Mouse (Mus musculus) fat pad, adult 2 months (tissue): ENCODE data around the gene Gper1.

Experiments
- DNase-seq: peaks from one replicate; pipeline ENCODE4 v3.0.0-alpha.2; 2011; ENCODE audit warnings: low read depth, low spot score; ENCODE audit errors: extremely low read depth

Gene Gper1

DNA sequence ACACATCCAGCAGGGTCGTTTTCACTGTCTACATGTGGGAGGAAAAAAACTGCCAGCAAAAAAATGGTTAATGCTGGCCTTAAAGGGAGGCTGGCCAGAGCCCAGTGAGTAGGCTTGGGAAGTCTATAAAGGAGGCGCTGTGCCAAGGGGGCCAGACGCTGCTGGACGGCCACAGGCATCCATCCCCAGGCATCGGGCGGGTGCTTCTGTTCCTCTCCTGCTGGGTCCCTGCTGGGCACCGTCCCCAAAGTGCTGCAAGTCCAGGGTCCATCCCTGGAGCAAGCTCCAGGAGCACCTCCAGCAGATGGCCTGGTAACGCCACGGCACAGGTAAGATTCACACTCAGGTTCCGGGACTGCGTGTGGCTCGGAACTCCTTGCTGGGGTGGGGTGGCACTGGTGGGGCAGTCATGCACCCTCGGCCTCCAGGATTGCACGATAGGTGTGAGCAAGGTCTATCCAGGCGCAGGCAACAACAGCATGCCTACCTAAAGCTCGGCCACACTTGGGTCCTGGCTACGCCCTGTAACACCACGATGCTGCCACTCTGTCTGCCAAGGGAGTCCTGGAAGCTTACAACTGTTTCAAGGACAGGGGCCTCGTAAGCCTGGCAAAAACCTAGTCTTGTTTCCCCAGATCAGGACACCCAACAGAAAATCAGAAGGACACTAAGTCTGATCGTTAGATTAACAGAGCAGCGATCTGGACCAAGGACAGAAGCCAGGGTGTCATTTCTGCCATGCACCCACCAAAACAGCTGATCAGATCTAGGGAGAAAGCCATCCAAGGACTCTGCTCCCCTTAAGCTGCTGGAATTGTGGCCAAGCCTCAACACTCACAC is at the start of gene Gper1:
Gper1 (plus strand) TSS at position 126 of the 840 bp plus-strand sequence.
- no peak for DNase-seq

DNA sequence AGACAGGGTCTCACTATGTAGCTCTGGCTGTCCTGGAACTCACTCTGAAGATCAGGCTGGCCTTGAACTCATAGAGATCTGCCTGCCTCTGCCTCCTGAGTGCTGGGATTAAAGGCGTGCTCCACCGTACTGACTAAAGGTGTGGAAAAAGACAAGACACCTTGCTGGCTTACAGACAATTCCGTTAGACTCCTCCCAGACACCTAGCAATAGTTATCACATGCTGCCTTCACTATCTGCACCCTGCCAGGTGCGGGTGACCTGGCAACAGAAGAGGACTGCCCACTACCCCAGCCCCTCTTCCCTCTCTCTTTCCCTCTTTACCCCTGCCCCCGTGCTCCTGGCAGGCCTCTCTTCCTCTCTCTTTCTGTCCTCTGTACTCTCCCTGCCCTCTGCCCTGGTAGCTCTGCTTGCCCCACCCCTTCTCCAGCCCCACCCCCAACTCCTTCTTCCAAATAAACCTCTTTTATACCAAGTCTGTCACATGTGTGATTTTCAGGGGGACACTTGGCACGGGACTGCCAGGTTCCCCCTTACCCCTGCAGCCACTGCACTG is 49.0 kb upstream of the Gper1 start:
- DNase-seq: no peak

DNA sequence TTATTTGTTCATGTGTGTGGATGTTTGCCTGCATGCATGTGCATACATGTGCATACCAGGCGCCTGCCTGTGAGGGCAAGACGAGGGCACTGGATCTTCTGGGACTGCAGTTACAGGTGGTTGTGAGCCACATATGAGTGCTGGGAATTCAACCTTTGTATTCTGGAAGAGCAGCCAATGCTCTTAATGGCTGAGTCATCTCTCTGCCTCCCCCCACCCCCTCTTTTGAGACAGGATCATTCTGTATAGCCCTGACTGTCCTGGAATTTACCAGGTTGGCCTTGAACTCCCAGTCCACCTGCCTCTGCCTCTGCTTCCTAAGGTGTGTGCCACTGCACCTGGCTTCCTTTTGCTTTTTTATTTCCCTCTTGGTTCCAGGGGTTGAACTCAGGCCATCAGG is 48.1 kb upstream of the Gper1 start:
- no peak for DNase-seq

DNA sequence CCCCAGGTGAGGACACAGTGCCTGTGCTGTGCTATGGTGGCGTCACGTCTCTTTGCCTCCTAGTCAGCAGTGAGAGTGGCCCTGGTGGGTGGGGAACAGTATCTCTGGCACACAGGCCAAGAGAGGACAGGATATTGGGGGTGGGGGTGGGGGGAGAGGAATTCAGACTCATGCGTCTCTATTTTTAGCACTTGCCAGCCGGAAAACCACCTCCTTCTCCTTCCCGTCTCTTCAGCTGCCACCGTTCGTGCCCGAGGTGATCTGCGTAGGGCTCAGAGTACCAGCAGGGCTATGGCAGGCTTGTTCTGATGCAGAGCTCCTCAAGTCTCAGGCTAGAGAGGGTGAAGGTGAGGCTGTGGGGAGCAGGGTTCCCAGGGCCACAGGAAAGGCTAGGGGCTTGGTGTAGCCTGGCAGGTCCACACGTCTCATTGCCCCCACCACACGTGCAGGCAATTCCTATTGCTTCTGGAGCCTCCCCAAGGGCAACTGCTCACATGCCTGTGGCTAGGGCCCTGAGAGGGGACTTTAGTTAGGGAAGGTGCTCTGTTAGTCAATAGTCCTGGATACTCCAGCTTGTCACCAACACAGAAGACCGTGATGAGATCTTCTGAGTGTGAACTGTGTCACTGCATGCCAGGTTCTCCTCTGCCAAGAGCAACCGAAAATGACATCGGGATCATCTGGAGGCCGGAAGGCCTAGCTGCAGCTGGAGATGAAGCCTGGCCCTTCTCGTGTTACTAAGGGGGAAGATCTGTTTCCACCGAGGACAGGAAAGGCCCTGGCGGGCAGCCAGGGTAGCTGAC is 45.3 kb upstream of the Gper1 start, which contains the start of gene Gpr146:
Gpr146 (plus strand) TSS at position 230 of the 803 bp plus-strand sequence.
- DNase-seq: no peak

DNA sequence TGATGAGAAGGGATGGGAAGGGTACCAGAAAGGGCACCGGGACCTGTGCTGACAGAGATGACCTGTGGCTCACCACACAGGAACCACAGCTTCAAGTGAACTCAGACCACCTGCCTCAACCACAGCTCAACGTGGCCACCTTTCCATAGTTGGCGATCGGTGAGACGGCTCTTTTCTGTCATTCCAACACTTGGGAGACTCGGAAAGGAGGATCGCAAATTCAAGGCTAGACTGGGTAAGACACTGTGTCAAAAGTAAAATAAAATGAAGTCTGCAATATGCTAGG is 44.7 kb upstream of the Gper1 start:
- DNase-seq: no peak

DNA sequence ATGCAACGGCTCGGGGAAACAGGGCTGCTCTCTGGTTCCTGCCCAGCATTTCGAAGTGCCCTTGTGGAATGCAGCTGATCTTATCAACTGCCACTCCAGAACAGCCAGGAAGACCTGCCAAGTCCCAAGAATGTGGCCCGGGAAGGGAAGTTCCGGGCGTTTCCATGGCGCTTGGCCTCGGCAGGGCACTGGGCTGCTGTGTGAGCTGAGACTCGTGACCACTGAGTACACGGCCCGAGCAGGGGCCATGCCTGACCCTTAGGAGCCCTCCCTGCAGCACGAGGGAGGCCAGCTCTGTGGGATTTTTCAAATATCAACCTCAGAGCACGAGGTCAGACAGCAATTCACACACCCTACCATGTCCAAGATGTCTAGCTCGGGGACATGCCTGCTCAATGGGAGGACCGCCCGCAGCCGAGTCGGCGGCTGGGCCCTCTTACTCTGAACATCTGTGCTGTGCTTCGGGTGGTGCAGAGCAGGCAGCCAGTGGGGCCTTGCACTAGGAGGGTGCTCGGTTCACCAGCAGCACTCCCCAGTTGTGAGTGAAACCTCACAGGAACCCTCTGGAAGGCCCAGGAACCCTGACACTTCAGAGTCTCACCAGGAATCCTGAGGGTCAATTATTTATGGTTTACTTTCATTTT is 43.8 kb upstream of the Gper1 start:
- DNase-seq: no peak

DNA sequence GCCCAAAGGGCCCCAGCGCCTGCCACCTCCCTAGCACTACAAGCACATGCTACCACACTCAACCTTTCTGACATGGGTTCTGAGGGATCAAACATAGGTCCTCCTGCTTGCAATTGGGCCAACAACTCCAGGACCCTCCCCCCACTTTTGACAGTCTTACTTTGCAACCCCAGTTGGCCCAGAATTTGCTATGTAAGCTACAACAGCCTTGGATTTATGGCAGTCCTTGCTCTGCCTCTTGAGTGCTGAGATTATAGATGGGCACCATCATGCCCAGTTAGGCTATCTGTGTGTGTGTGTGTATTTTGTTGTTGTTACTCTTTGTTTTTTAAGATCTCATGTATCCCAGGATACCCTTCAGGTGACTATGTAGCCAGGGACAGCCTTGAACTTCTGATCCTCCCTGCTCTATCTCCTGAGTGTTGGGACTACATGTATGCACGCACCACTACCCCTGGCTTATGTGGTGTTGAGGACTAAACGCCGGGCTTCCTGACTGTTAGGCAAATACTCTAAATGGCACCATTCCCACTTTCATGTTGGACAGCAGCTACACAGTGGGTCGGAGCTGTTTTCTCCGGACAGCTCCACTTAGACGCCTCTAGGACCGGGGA is 43.1 kb upstream of the Gper1 start:
- no peak for DNase-seq

DNA sequence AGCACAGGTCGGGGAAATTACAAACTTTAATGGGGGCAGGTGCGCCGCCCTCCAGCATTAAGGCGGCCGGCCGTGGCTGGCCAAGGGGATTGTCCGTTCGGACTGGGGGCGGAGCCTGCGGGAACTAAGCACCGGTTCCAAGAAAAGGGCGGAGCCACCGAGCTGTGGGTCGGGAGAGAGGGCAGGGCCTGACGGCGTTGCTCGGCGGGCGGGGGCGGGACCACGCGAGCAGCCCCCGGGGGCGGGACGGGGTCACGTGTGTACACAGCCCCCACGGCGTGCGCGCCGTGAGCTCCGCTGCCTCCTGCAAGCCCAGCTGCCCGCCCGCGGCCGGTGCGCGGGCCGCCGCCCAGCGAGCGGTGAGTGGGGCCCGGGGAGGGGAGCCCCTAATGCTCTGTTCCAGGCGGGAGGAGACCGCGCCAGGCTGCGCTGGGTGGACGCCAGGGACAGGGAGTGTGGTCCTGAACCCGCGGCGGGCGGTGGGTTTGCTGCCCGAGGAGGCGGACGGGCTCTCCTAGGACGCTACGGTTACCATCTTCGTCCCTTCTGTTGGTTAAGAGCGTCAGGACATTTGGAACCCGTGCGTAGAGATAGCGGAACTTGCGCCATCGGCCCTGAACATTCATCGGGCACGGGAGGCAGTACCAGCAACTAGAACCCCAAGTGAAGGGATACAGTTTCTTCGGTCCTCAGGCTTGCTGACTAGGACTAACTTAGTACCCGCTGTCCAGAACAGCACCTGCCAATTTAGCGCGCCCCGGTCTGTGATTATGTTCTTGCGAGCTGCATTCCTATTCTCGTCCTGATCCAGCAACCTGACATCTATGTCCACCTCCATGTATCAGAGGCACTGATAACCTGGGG is 42.3 kb upstream of the Gper1 start:
- DNase-seq: no peak

DNA sequence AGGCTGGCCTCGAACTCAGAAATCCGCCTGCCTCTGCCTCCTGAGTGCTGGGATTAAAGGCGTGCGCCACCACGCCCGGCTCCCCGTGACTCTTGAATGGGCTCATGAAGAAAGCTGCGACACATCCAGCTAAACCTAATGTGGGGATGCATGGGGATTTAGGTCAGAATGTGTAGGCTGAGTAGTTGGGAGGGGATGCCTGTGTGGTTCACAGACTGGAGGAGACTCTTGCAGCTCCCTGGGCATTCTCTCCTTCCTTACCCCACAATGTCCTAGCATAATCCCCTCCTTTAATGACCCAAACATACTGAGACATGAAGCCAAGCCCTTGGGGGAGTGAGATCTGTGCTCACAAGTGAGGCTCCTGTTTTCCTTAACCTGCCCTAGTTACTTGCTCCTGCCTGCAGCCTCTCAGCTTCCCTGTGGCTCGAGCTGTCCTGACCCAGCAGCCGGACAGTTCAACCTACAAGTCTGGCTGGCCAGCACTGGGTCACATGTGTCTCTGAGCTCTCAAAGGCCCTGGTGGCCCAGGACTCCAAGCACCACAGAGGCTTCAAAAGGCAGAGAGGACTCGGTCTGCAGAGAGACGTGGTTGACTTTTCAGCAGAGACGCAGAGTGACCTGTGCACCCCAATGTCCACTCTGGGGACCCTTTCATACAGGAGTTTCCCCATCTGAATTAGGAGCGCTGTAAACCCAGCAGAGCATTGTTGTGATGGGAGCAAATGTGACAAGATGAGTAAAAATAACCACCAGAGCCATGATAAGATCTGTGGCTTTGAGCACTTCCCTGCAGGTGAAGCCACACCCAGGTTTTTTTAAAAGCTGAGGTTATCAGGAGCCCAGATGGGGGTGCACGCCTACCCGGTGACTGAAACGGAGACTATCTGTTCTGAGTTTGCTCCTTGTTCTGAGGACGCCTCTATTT is 41.1 kb upstream of the Gper1 start:
- DNase-seq: peak; percentile 56

DNA sequence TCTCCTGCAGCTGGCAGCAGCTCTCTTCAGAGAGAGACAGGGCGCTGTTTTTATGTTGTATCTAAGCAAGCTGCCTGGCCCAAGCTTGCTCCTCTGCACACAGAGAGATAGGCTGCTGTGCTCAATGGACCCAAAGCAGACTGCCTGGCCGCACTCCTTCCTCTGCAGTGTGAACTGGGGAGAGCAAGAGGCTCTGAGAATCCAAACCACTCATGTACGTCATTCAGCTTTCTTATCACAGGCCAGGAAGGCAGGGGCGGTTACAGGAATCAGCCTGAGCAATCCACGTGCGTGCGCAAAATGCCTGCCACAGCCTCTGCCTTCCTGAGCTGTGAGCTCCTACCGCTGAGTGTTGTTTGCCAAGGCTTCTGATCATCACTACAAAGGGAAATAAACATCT is 40.2 kb upstream of the Gper1 start:
- no peak for DNase-seq

DNA sequence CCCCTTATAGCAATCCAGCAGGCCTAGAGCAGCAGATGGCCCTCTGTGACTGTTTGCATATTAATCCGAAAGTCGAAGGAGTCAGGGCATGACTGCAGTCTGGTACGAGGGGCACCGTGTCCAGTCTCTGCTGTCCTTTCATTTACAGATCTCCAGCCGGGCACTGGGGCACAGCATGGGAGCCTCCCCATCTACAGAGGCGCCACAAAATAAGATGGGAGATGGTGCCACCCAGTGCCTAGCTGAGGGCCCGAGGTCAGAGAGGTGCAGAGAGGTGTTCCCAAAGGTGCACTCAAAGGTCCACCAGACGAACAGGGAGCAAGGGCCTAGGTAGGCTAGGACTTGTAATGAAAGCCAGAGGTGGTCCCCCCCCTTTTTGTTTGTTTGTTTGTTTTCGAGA is 39.7 kb upstream of the Gper1 start:
- DNase-seq: no peak

DNA sequence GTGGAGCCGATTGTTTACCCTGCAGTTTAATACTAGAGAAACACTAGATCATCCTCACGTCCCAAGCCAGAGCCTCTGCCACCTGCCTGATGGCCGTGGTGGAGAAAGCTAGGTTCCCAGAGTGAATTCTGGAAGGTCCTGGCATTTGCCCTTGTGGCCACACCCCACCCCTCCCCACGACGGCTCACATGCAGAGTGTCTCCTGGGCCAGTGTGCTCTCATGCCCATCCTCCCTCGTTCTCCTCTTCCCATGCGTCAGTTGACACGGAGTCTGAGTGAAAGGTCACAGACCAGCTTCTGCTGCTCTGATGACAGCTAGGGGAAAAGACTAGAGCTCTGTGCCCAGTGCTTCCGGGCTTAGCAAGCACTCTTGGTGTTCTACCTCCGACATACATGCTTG is 38.4 kb upstream of the Gper1 start:
- DNase-seq: no peak

DNA sequence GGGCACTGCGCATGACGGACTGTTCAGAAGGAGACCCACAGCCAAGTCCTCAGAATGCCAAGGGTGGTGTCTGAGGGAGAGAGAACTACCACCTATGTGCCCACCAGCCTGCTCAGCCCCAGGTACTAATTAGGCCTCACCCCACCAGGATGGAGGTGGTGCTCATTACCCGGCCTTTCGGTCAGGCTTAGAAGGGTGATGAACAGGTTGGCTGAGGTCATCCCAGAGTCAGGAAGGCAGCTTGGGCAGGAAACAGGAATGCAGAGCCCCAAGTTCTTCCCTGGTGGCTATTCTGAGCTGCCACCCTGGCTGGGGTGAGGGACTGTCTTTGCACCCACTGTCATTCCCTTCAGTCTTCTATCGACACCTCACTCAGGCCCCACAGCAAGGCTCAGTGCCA is 36.9 kb upstream of the Gper1 start:
- DNase-seq: no peak

DNA sequence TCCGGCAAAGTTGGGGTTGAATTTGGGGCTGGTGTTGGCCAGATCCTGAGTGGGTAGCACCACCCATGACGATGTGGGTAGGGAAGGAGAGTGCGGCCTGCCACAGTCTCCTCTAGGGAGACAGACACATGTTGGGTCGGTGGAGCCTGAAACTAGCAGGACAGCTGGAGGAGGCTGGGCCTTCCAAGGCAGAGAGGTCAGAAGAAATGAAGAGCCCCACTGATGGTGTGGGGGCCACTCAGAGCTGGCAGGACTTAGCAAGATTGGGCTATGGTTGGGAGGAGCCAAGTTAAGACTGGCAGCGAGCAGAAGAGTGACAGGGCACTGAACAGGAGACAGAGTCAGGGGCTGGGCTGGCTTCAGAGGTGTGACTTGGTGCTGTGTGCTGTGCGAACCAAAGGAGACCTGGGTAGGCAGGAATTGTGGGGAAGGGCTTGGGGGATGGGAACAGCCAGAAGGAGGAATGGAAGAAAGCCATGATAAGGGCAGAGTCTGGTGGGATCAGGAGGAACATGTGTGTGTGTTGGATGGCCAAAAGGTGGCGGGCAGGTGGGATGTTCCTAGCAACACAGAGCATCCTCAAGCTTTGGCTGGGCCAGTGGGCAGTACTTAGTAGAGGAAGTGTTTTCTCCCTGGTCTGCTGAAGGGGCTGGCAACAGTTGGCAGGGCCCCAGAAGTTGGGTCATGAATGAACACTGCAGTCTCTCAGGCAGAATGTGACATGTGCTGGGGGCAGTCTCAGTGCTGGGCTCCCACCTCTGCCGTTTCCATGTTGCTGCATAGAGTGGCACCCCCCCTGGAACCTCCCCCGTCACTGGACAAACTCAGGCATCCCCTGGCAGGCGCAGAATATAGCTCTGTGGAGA is 35.4 kb upstream of the Gper1 start:
- no peak for DNase-seq

DNA sequence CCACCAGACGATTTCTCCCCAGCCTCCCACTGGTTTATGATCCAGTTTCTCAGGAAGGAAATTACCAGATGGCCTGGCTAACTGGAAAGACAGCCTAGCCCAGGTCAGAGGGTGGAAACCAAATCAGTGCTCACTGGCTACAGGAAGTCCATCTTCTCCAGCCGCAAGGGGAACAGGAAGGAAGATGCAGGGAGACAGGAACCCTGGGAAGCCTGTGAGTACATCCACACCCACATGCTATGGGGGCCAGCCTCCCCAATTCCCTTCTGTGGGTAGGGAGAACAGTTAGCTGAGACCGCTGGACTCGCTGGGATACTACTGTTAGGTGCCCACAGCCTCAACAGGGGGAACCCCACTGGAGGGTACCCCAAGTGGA is 34.8 kb upstream of the Gper1 start:
- DNase-seq: no peak

DNA sequence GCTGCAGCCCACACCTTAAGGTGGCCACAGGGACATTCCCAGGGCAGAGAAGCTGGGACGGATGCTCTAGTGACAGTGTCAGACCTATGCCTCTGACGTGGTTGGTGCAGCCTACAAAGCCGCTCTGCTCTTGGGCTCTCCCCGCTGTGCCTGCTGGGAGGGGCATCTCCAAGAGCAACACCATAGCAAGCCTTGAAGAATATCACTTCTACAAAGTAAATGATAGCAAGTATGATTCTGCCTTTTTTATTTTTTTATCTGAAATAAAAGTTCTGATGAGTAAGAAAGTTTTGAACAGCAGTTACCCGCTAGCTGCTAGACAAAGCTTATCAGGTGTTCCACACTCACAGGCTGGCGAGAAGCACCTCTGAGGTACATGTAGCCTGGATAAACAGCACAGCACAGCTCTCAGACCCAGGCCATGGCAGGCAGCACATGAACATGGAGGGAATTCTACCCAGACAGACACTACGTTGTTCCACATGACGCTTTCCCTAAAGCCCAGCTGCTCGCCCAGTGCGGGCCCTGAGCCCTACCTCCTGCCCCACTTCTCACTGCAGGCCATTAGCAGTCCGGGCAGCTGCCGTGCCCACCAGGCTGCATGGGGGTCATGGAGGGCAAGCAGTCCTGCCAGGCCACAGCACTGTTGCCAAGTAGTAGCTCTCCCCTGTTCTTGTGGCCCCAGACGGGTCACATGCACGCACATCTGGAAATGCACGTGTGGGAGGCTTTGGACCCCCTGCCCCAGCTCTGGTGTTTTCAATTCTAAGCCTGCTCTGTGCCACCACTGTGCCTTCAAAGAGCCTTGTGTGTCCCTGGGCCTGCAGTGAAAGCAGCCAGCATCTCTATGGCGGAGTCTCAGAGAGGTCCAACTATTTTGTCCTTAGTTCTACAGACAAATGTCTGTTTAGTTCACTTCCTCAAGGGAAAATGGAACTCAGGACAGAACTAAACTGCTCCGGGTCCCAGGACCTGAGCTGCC is 34.0 kb upstream of the Gper1 start:
- DNase-seq: no peak

DNA sequence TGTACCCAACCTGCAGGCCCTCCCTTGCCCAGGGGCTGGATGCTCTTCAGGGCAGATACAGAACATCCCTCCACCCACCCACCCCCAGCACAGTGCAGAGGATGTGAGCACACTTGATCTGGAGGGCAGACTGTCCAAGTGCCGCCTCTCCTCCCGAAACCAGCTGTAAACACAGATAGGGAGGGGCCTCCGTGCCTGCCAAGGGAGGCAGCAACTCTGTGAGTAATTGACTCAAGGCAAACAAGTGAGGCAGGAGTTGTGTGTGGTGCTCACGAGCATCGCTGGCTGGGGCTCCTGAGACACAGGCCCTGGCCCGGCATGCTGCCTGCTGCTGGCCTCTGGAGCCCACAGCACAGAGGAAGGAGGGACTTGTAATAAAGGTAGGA is 33.3 kb upstream of the Gper1 start:
- no peak for DNase-seq
